Mouse (Mus musculus): ENCODE data around the gene Gm20896. TPM values are rescaled to one million over a fixed set of nuclear protein-coding genes. Genes with fewer than 3 reads are reported as not detected.
"Not testable (repeated sequence)": the region's sequence is repeated elsewhere in the genome, so short reads cannot be mapped to it uniquely, and the experiment has no call there.

Gm20896 gene
- not detected in 2 replicates for polyA plus RNA-seq (2014; fragmentation: Nextera tagmentation; extraction: Ambion mirVana)

DNA sequence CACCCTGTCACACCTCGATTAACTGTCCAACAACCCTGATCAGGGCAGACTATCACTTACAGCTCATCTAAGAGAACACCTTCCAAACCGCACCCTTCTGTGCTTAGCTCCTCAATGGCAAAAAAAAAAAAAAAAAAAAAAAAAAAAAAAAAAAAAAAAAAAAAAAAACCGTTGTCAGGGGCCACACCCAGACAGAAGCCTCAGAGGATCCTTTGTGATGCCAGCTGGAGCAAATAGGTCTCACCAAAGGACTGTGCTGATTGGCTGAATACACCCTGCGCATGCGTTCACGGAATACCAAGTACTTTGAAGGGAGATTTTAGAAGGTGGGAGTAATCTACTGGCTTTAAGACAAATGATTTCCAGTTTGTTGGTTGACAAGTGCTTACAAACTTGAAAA lies at the start of gene Gm20896:
Gene Gm20896 (minus strand): TSS at position 101 of the 400 bp plus-strand sequence.
- H3K36me3 ChIP-seq (ENCODE audit: control insufficient read depth, insufficient read depth, low read length); ATAC-seq (ENCODE audit: low FRiP score, low TSS enrichment); H3K4me1 ChIP-seq (ENCODE audit: control insufficient read depth, insufficient read depth, low read length); H3K4me3 ChIP-seq (ENCODE audit: low read length); H3K9me3 ChIP-seq (ENCODE audit: control insufficient read depth, low read length); H3K4me2 ChIP-seq (replicated peaks; ENCODE audit: low read depth, low read length); H3K9ac ChIP-seq (ENCODE audit: low read depth, low read length); H3K27ac ChIP-seq (ENCODE audit: low read depth, low read length); H3K27me3 ChIP-seq (ENCODE audit: control insufficient read depth, insufficient read depth, low read length): not testable (repeated sequence)
- no CpG with 5 or more reads among the region's 6 CpGs for WGBS

Data from kidney, embryonic 14.5 days (tissue).